Mouse (Mus musculus): ENCODE results near the gene Snrnp48. TPM values are rescaled to one million over a fixed set of nuclear protein-coding genes. Genes with fewer than 3 reads are reported as not detected.
A peak's percentile ranks its signal among the peaks of the same experiment; 100 is the strongest.

Snrnp48 gene
- total and polyA plus RNA-seq, 2 experiments, result 12.8 to 17.7 TPM

DNA sequence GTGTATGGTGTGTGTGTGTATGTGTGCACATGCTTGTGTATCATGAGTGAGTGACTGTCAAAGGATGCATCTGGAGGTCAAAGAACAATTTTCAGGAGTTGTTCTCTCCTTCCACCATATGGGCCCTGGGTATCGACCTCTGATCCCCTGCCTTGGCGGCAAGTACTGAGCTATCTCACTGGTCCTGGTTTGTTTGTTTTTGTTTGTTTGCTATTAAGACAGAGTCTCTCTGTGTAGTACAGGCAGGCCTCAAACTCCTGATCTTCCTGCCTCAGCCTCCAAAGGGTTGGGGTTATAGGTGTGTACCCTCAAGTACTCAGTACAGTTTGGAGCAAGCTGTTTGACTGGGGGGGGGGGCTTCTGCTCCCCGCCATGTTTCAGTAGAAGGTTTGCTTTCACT lies 37.7 kb upstream of the Snrnp48 start:
- 44% methylated on average over 3 of the region's 3 CpGs for WGBS

DNA sequence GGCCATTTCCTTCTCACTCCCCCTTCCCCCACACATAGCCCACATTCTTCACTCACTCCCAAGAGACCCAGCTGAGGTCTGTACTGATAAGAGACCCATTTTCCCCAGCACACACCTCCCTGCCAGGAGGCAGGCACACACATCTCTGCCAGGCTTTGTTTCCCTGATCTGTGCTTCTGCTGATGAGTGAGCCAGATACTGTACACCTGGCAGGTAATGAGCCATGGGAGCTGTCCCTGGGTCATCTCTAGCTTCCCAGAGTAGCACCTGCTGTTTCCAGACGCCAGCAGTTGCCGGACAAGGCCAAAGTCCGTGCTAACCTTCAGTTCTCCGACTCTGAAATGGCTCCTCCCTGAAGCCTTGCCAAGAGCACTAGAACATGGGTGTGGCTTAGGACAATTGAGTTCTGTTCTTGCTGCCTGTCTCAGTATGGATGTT lies 34.0 kb upstream of the Snrnp48 start:
- Histone ChIP-seq H3K27me3 (ENCODE audit: control insufficient read depth, insufficient read depth, low read length) (no peaks in the 10 kb centered on the region), H3K4me3 (ENCODE audit: insufficient read depth, low read depth, low read length) (no peak overlapping the region), H3K36me3 (ENCODE audit: control insufficient read depth, insufficient read depth, low read length) (peaks cover 34% of the 10 kb centered on the region), H3K79me2 (ENCODE audit: control insufficient read depth, insufficient read depth, low read length) (no peaks in the 10 kb centered on the region), H3K4me1 (ENCODE audit: control insufficient read depth, insufficient read depth, low read length) (no peaks in the 10 kb centered on the region; the same call in 1 of the 2 replicates), H3K27ac (replicated peaks; ENCODE audit: insufficient read depth, low read depth, low read length) (no peak overlapping the region), H3K9ac (ENCODE audit: low read depth, low read length) (no peak overlapping the region)
- peak; percentile 77 for DNase-seq (ENCODE audit: extremely low read depth, low read depth, low spot score)
- 4% methylated on average over 4 of the region's 4 CpGs for WGBS
- TF ChIP-seq POLR2A (IDR thresholded peaks at IDR 0.05; ENCODE audit: extremely low read depth, insufficient read depth, low read length) (no peak), CTCF (IDR thresholded peaks at IDR 0.05; ENCODE audit: low read depth, low read length) (no peak)

More for the DNA sequence above, 37.7 kb upstream of the Snrnp48 start:
- Histone ChIP-seq H3K27me3 (ENCODE audit: control insufficient read depth, insufficient read depth, low read length) (no peaks in the 10 kb centered on the region), H3K4me1 (ENCODE audit: control insufficient read depth, insufficient read depth, low read length) (peaks cover 8% of the 10 kb centered on the region), H3K36me3 (ENCODE audit: control insufficient read depth, insufficient read depth, low read length) (peaks cover 14% of the 10 kb centered on the region), H3K4me3 (ENCODE audit: insufficient read depth, low read depth, low read length) (no peak overlapping the region), H3K27ac (replicated peaks; ENCODE audit: insufficient read depth, low read depth, low read length) (no peak overlapping the region), H3K9ac (ENCODE audit: low read depth, low read length) (no peak overlapping the region), H3K79me2 (ENCODE audit: control insufficient read depth, insufficient read depth, low read length) (no peaks in the 10 kb centered on the region)
- peak; percentile 77 for DNase-seq (ENCODE audit: extremely low read depth, low read depth, low spot score)
- TF ChIP-seq CTCF (IDR thresholded peaks at IDR 0.05; ENCODE audit: low read depth, low read length) (no peak), POLR2A (IDR thresholded peaks at IDR 0.05; ENCODE audit: extremely low read depth, insufficient read depth, low read length) (no peak)

- Histone ChIP-seq H3K27me3 (ENCODE audit: control insufficient read depth, insufficient read depth, low read length) (no peaks in the 10 kb centered on the region), H3K79me2 (ENCODE audit: control insufficient read depth, insufficient read depth, low read length) (no peaks in the 10 kb centered on the region), H3K9ac (ENCODE audit: low read depth, low read length) (no peak overlapping the region), H3K4me3 (ENCODE audit: insufficient read depth, low read depth, low read length) (no peak overlapping the region), H3K36me3 (ENCODE audit: control insufficient read depth, insufficient read depth, low read length) (peaks cover 55% of the 10 kb centered on the region), H3K27ac (replicated peaks; ENCODE audit: insufficient read depth, low read depth, low read length) (no peak overlapping the region), H3K4me1 (ENCODE audit: control insufficient read depth, insufficient read depth, low read length) (no peaks in the 10 kb centered on the region)
- peak; percentile 54 for DNase-seq (ENCODE audit: extremely low read depth, low read depth, low spot score)
- WGBS, result 25% methylated on average over 10 of the region's 10 CpGs
- TF ChIP-seq CTCF (IDR thresholded peaks at IDR 0.05; ENCODE audit: low read depth, low read length), result no peak
- no peak for TF ChIP-seq POLR2A (IDR thresholded peaks at IDR 0.05; ENCODE audit: extremely low read depth, insufficient read depth, low read length)
These were observed 11.3 kb upstream of the Snrnp48 start for GRCm38 (mm10) chr13:38193406-38193805.

DNA sequence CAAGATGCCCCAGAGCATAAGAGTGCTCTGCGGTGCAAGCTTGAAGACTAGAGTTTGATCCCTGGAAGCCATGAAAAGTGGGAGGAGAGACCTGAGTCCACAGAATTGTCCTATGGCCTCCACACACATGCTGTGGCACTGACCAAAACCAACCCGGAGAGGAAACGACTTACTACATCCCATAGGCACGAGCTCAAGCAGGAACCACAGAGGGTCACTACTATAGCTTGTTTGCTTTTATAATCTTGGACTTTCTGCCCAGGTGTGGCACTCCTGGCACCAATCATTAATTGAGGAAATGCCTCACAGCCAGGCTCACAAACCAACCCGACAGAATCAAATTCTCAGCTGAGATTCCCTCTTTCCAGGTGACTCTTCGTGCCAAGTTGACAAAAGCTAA lies 3.3 kb upstream of the Snrnp48 start:
- Histone ChIP-seq H3K4me3 (ENCODE audit: insufficient read depth, low read depth, low read length) (no peak overlapping the region), H3K36me3 (ENCODE audit: control insufficient read depth, insufficient read depth, low read length) (0 out of 2 replicates have a peak, but pooled peaks cover 1% of the 10 kb centered on the region), H3K9ac (ENCODE audit: low read depth, low read length) (no peak overlapping the region), H3K27me3 (ENCODE audit: control insufficient read depth, insufficient read depth, low read length) (no peaks in the 10 kb centered on the region), H3K79me2 (ENCODE audit: control insufficient read depth, insufficient read depth, low read length) (peaks cover 5% of the 10 kb centered on the region; the same call in 1 of the 2 replicates), H3K27ac (replicated peaks; ENCODE audit: insufficient read depth, low read depth, low read length) (no peak overlapping the region), H3K4me1 (ENCODE audit: control insufficient read depth, insufficient read depth, low read length) (peaks cover 2% of the 10 kb centered on the region; the same call in 1 of the 2 replicates)
- no peak for DNase-seq (ENCODE audit: extremely low read depth, low read depth, low spot score)
- WGBS, result 51% methylated on average over 6 of the region's 6 CpGs
- TF ChIP-seq CTCF (IDR thresholded peaks at IDR 0.05; ENCODE audit: low read depth, low read length), result no peak
- TF ChIP-seq POLR2A (IDR thresholded peaks at IDR 0.05; ENCODE audit: extremely low read depth, insufficient read depth, low read length), result no peak

DNA sequence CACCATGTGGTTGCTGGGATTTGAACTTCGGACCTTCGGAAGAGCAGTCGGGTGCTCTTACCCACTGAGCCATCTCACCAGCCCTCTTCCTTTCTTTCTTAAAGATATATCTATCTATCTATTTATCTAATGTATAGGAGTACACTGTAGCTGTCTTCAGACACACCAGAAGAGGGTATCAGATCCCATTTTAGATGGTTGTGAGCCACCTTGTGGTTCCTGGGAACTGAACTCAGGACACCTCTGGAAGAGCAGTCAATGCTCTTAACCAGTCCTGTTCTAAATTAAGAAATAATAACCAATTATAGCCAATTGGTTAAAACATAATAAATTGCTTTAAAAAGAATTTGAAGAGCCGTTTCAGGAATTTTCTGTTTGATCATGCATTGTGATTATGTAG lies 567 bp upstream of the Snrnp48 start:
- Histone ChIP-seq H3K27ac (replicated peaks; ENCODE audit: insufficient read depth, low read depth, low read length) (no peak overlapping the region), H3K27me3 (ENCODE audit: control insufficient read depth, insufficient read depth, low read length) (no peaks in the 10 kb centered on the region), H3K4me3 (ENCODE audit: insufficient read depth, low read depth, low read length) (no peak overlapping the region), H3K9ac (ENCODE audit: low read depth, low read length) (no peak overlapping the region), H3K36me3 (ENCODE audit: control insufficient read depth, insufficient read depth, low read length) (peaks cover 4% of the 10 kb centered on the region; the same call in 1 of the 2 replicates), H3K79me2 (ENCODE audit: control insufficient read depth, insufficient read depth, low read length) (peaks cover 14% of the 10 kb centered on the region; the same call in 1 of the 2 replicates), H3K4me1 (ENCODE audit: control insufficient read depth, insufficient read depth, low read length) (peaks cover 2% of the 10 kb centered on the region; the same call in 1 of the 2 replicates)
- no peak for DNase-seq (ENCODE audit: extremely low read depth, low read depth, low spot score)
- TF ChIP-seq CTCF (IDR thresholded peaks at IDR 0.05; ENCODE audit: low read depth, low read length) (no peak), POLR2A (IDR thresholded peaks at IDR 0.05; ENCODE audit: extremely low read depth, insufficient read depth, low read length) (no peak)
- WGBS, result 49% methylated on average over 4 of the region's 4 CpGs

DNA sequence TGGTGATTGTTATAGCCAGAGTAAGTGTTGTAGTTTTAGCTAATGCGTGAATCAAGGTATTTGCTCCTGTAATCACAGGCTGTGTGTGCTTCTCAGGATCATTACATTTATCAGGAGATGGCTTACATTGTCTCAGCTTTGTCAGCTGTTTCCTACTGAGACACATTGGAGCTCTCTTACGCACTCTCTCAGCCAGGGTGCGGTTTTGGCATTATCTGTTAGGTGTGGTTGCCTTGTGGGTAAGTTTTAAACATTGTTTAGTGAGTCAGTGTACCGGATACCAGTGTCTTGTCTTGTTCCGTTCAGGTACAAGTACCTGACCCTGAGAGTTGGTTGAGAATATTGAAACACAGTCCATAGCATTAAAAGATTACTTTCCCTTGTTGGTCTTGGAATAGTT lies 6.4 kb downstream of the Snrnp48 start:
- WGBS, result 97% methylated on average over 5 of the region's 5 CpGs

More for the DNA sequence above, 6.4 kb downstream of the Snrnp48 start:
- peaks cover 9% of the 10 kb centered on the region; the same call in 1 of the 2 replicates for H3K79me2 ChIP-seq (ENCODE audit: control insufficient read depth, insufficient read depth, low read length)
- H3K27ac ChIP-seq (replicated peaks; ENCODE audit: insufficient read depth, low read depth, low read length), result no peak overlapping the region
- H3K4me3 ChIP-seq (ENCODE audit: insufficient read depth, low read depth, low read length), result no peak overlapping the region
- no peaks in the 10 kb centered on the region for H3K4me1 ChIP-seq (ENCODE audit: control insufficient read depth, insufficient read depth, low read length)
- peaks cover 42% of the 10 kb centered on the region for H3K36me3 ChIP-seq (ENCODE audit: control insufficient read depth, insufficient read depth, low read length)
- DNase-seq (ENCODE audit: extremely low read depth, low read depth, low spot score), result no peak
- TF ChIP-seq POLR2A (IDR thresholded peaks at IDR 0.05; ENCODE audit: extremely low read depth, insufficient read depth, low read length), result no peak
- TF ChIP-seq CTCF (IDR thresholded peaks at IDR 0.05; ENCODE audit: low read depth, low read length), result no peak
- H3K27me3 ChIP-seq (ENCODE audit: control insufficient read depth, insufficient read depth, low read length), result no peaks in the 10 kb centered on the region
- H3K9ac ChIP-seq (ENCODE audit: low read depth, low read length), result no peak overlapping the region
